Mouse (Mus musculus) bone marrow macrophage, adult 2 months (primary cell): ENCODE measurements around the gene Plcd3.

ENCODE experiments used
- CTCF ChIP-seq: IDR thresholded peaks from 2 replicates; pipeline ENCODE4 v1.5.1; 2012; ENCODE audit warnings: low read depth, mild to moderate bottlenecking, low read length, moderate library complexity
- POLR2A ChIP-seq: IDR thresholded peaks from 2 replicates; pipeline ENCODE4 v1.6.1; 2012; ENCODE audit warnings: mild to moderate bottlenecking, low read depth, low read length, borderline replicate concordance

DNA sequence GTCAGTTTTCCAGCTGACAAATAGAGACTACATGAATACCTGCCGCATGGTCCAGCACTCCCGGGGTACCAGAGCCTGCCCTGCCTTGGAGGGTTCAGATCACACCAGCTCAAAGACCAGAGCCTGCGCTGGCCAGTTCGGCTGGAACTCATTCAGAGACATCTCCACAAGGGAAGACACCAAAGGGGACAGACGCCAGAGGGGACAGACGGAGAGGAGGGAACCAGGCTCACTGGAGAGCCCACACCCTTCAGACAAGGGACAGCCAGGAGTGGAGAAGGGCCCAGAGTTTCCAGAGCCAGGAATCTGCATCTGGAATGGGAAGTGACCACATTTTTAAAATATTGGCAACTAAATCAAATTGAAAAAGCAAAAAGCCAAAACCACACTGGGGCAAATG lies 19.8 kb downstream of the Plcd3 start:
- TF ChIP-seq CTCF (no peak), POLR2A (no peak)
